Mouse (Mus musculus) cortical plate, adult 2 months (tissue): Measurements from ENCODE around the gene Htr6.

Experiments
- CTCF ChIP-seq: fragments of 200-500 bp; IDR thresholded peaks from 2 replicates; pipeline ENCODE4 v1.5.1; 2011; ENCODE audit warnings: mild to moderate bottlenecking, control low read depth, low read length; ENCODE audit not compliant: insufficient read depth; ENCODE audit errors: extremely low read depth
- POLR2A ChIP-seq: fragments of 200-500 bp; IDR thresholded peaks from 2 replicates; pipeline ENCODE4 v1.6.1; 2011; ENCODE audit warnings: mild to moderate bottlenecking, low read length, control low read depth; ENCODE audit not compliant: insufficient read depth; ENCODE audit errors: extremely low read depth

DNA sequence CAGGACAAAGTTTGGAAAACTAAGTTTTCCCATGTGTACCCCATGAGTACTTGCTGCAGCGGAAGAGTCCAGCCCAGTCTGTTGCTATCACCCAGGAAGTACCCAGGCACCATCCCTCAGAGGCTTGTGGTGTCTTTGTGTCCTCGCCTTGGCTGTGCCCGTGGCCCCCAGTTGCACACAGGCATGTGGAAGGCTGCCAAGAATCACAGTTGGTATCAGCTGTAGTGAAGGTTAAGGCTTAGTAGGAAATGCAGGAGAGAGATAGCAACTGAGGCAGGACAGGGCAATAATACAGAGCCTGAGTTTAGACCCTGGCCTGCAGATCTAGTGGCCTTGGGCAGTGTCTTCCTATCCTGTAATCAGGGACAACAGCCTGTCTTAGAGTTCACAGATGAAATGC lies 55.0 kb downstream of the Htr6 start:
- TF ChIP-seq CTCF (no peak), POLR2A (no peak)
